Mouse (Mus musculus): Measurements from ENCODE around the gene Cyp1a2.

- TF ChIP-seq POLR2A (IDR thresholded peaks at IDR 0.05; ENCODE audit: insufficient read length, low read depth) (no peak), POLR2AphosphoS2 (IDR thresholded peaks at IDR 0.05; ENCODE audit: insufficient read length, low read depth) (no peak), MYOD1 (IDR thresholded peaks at IDR 0.05; ENCODE audit: control insufficient read depth in 1 of 3, insufficient read length in 2 of 3, low read depth in 2 of 3) (no peak), MAX (IDR thresholded peaks at IDR 0.05; ENCODE audit: low read depth) (no peak), CEBPB (IDR thresholded peaks at IDR 0.05; ENCODE audit: insufficient read depth, poor library complexity, severe bottlenecking) (no peak), E2F4 (IDR thresholded peaks at IDR 0.05; ENCODE audit: insufficient read depth) (no peak), MYOG (IDR thresholded peaks at IDR 0.05; ENCODE audit: control insufficient read depth in 1 of 3, insufficient read depth in 1 of 3, insufficient read length in 2 of 3, low read depth in 2 of 3) (no peak), REST (IDR thresholded peaks at IDR 0.05; ENCODE audit: insufficient read depth, insufficient read length) (no peak)
These were observed 30.6 kb downstream of the Cyp1a2 start for GRCm38 (mm10) chr9:57652855-57653254.
